Mouse (Mus musculus): ENCODE measurements around the gene Itga7.

- no peak for TF ChIP-seq REST (IDR thresholded peaks at IDR 0.05; ENCODE audit: insufficient read depth, insufficient read length)
- peak; percentile 51 for TF ChIP-seq POLR2A (IDR thresholded peaks at IDR 0.05; ENCODE audit: insufficient read length, low read depth)
- no peak for TF ChIP-seq E2F4 (IDR thresholded peaks at IDR 0.05; ENCODE audit: insufficient read depth)
- TF ChIP-seq TCF12 (IDR thresholded peaks at IDR 0.05; ENCODE audit: insufficient read depth, poor library complexity, severe bottlenecking) = no peak
- no peak for TF ChIP-seq MAX (IDR thresholded peaks at IDR 0.05; ENCODE audit: low read depth)
- no peak for TF ChIP-seq MYOD1 (IDR thresholded peaks at IDR 0.05; ENCODE audit: control insufficient read depth in 1 of 3, insufficient read length in 2 of 3, low read depth in 2 of 3)
- TF ChIP-seq POLR2AphosphoS2 (IDR thresholded peaks at IDR 0.05; ENCODE audit: insufficient read length, low read depth) = peak; percentile 56
- TF ChIP-seq TCF3 (IDR thresholded peaks at IDR 0.05; ENCODE audit: insufficient read length, low read depth) = no peak
- no peak for TF ChIP-seq USF1 (IDR thresholded peaks at IDR 0.05; ENCODE audit: low read depth)
- TF ChIP-seq SRF (IDR thresholded peaks at IDR 0.05; ENCODE audit: control insufficient read depth, insufficient read length, low read depth) = no peak
- TF ChIP-seq MYOG (IDR thresholded peaks at IDR 0.05; ENCODE audit: control insufficient read depth in 1 of 3, insufficient read depth in 1 of 3, insufficient read length in 2 of 3, low read depth in 2 of 3) = no peak
Observed at GRCm38 (mm10) chr10:128917400-128917799, 16.2 kb upstream of the Itga7 start.
